ENCODE assay signal across 20 mouse cellular contexts in the genomic region with DNA sequence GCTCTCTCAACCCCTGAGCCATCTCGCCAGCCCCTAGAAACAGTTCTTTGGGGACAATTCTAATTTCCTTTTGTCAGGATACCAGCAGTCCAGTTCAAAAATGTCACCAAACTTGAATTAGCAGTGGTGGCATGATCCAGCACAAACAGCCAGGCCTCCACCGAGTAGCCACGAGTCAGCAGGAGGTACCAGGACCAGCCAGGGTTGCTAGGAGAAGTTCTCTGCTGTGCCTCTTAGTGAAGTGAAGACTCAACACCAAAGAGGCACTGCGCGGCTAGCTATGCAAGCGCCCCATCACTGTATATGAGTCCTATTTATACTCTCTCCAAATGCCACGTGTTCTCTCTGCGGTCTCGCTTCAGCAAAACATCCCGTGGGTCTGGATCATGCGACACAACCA. TPM values are rescaled to one million over a fixed set of nuclear protein-coding genes. Genes with fewer than 3 reads are reported as not detected.
DNase-seq lines count a peak whose midpoint lies in the region; ATAC-seq lines count a peak whose summit lies in the region.
"Had no signal": no experiment of that assay in that cellular context is flagged by ENCODE, and none has a peak within 500 bp of the region (broad histone marks: within the 10 kb centered on the region; RNA-seq: fewer than 3 reads in every experiment).

No protein-coding gene starts in this region.

- DNase-seq in cerebellum, adult 11 months: peak; percentile 15
- DNase-seq in cerebellum, adult 9-11 months: no peak
- no peak for DNase-seq in frontal cortex, adult 2 months (ENCODE audit: extremely low spot score in 1 of 2, low spot score in 1 of 2)
- DNase-seq in left cerebral cortex, postnatal 4 days: peak; percentile 26
- DNase-seq in left cerebral cortex, adult 8-10 months (ENCODE audit: low spot score in 2 of 2): no peak
- DNase-seq: adrenal gland, postnatal 10 days; adrenal gland, postnatal 36 days; B cell, adult 2 months; cerebellum, adult 18-20 months; gastrocnemius, adult 2 months; gastrocnemius, postnatal 14 days; heart, adult 11 months; heart, postnatal 14 days; heart, postnatal 4 days; kidney, adult 11 months had no signal

- peak; percentile 80 for ATAC-seq in frontal cortex, adult (ENCODE audit: low TSS enrichment)
- ATAC-seq: forebrain, embryonic 15.5 days; intestine, embryonic 15.5 days; Patski had no signal

- intact Hi-C loops in left cerebral cortex, postnatal 4 days (cut with DNase I): no loop called here

RNA-seq across cellular contexts. Expression of a gene that starts 28.7 kb away (rescaled TPM):
- polyA plus RNA-seq in frontal cortex, adult 2 months (2012; rRNA removed): 167 and 178 TPM in 2 replicates
- 100 to 1,000 TPM; 110 TPM for total RNA-seq in left cerebral cortex, postnatal 4 days (2021)
- 100 to 1,000 TPM; 121 to 129 (median 127) TPM for total RNA-seq in left cerebral cortex, adult 8-10 months (2022)

RNA-seq across cellular contexts. Expression of a gene that starts 31.0 kb away (rescaled TPM):
- polyA plus RNA-seq in frontal cortex, adult 2 months (2012; rRNA removed): 96.7 and 106 TPM in 2 replicates
- 100 to 1,000 TPM; 126 to 141 TPM for total RNA-seq in left cerebral cortex, postnatal 4 days (2021)
- total RNA-seq in left cerebral cortex, adult 8-10 months (2022): 10 to 100 TPM; 44.2 to 53.7 (median 48.5) TPM
- polyA plus RNA-seq: G1E had no signal

RNA-seq across cellular contexts. Expression of a gene that starts 31.5 kb away (rescaled TPM):
- polyA plus RNA-seq in frontal cortex, adult 2 months (2012; rRNA removed): 16.3 and 18.5 TPM in 2 replicates
- total RNA-seq in left cerebral cortex, postnatal 4 days (2021): 10 to 100 TPM; 42.1 to 42.9 TPM
- 10 to 100 TPM; 25.8 to 31.7 (median 29.2) TPM for total RNA-seq in left cerebral cortex, adult 8-10 months (2022)

Comparison
In these comparisons a context has a peak if more than half of its experiments do, and no peak if none do; other contexts are left out.
1. DNase-seq: peak in cerebellum, adult 11 months (single experiment) and left cerebral cortex, postnatal 4 days (single experiment); none in cerebellum, adult 9-11 months (single experiment), frontal cortex, adult 2 months (0 of 2) and left cerebral cortex, adult 8-10 months (0 of 2).